Mouse (Mus musculus): ENCODE data around the gene BC052040.
A peak's percentile ranks its signal among the peaks of the same experiment; 100 is the strongest.

Gene BC052040

GRCm38 (mm10) chr2:115601280-115601679 lies 19.8 kb downstream of the BC052040 start:
- no peak for DNase-seq (ENCODE audit: low spot score in 2 of 2)

- no peak for DNase-seq (ENCODE audit: low spot score in 2 of 2)
Observed at GRCm38 (mm10) chr2:115602116-115602515, 20.6 kb downstream of the BC052040 start.

DNA sequence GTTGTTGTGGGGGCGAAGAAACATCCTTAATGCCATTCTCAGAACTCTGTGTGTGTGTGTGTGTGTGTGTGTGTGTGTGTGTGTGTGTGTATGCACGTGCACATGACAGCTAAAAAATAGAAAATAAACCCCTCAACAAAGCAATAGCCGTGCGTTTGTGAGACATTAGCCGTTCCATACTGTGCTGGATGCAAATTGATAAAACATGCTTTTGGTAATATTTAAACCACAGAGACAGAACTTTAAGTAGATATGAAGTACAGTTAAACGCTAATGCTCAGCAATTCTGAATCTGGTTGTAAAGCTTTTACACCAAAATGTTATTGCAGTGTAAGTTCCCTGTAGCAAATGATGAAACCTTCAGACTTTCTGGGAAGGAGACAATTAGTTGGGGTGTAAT lies 22.6 kb downstream of the BC052040 start:
- DNase-seq (ENCODE audit: low spot score in 2 of 2) = no peak

DNA sequence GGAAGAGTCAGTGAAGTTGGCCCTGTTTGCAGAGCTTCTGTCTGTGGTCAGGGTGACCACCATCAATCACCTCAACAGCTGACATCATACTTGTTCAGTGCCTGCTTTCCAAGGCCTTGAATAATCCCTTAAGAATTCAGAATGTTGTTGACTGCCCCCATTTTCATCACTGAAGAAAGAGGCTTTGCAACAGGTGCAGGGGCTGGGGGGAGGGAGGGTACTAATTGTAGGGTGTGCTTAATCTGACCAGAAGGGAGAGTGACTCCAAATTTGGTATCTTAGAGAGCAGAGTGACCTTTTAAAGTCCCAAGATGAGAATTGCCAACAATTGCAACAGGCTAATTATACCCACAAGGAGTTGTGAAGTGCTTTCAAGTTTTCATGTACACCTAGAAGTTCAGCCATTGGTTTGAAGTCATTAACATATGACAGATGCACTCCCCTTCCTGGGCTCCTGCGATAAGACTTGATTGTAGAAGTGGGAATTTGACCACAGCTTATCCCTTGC lies 24.4 kb downstream of the BC052040 start:
- no peak for DNase-seq (ENCODE audit: low spot score in 2 of 2)

- no peak for DNase-seq (ENCODE audit: low spot score in 2 of 2)
Observed at GRCm38 (mm10) chr2:115609020-115609419, 27.5 kb downstream of the BC052040 start.

DNA sequence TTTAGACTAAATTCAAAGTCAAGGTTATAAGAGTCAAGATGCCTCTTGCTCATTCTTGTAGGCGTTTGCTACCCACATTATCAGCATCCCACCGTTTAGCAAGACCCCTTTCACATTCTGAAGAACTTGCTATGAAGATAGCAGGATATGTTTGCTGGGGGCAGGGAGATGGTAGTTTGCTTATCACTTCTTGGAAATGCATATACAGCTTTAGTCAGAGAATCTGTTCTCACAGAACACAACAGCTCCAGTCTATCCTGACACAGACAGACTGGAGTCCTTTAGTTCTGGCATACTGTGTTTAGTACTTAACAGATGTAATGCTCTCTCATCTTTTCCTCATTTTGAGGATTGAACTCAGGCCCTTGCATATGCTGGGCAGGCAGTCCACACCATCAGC lies 28.6 kb downstream of the BC052040 start:
- no peak for DNase-seq (ENCODE audit: low spot score in 2 of 2)

DNA sequence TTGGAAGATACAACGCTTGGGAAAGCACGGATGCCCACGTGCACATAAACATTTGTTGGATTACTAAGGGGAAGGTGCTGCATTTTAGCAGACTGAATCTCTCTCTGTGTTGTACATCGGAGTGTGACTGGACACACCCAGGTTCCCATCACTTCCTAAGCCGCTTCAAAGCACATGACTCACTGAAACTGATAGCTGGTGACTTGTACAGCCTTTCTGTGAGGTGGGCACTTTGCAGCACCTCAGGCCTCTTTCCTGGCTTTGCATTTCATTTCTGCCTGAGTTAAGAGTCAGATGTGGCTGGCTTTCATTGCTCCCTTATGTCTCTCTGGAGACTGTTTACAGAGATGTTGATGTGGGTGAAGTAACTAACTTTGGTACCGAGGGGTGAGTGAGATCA lies 29.0 kb downstream of the BC052040 start:
- DNase-seq (ENCODE audit: low spot score in 2 of 2) = no peak

GRCm38 (mm10) chr2:115613830-115614520 lies 32.5 kb downstream of the BC052040 start:
- no peak for DNase-seq (ENCODE audit: low spot score in 2 of 2)

DNA sequence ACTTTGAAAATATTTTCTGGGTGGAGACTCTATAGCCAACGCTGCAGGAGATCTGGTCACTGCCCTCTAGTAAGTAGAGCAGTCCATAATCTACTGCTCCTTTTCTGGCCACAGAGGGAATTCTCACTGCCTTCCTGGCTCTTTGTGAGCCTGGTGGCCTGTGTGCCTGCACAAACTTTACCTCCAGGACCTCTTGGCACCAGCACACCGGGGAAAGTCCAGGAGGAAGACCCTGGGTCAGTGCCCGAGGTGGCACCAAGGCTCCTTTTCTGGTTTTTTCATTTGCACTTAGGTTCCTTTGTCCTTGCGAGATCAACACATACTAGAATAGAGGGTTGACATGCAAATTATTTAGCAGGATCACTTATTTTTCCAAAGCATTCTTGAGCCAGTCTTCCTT lies 47.0 kb downstream of the BC052040 start:
- no peak for DNase-seq (ENCODE audit: low spot score in 2 of 2)

GRCm38 (mm10) chr2:115631031-115631434 lies 49.5 kb downstream of the BC052040 start:
- DNase-seq (ENCODE audit: low spot score in 2 of 2) = no peak

DNA sequence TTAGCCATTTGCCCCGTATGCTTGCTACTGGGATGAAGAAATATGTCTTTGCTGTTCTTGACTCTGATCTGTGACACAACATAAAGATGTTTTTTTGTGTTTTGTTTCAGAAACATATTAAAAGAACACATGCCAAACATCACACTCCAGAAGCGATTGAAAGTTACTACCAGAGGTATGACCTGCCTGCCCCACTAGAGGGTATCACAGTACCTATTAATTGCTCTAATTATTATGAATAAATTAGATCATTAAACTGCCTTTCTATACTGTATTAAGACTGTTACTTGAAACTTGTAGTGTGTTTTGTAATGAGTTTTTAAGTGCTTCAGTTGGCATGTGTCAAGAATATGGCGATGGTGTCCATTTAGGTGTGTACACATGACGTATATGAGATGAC lies 50.3 kb downstream of the BC052040 start:
- DNase-seq (ENCODE audit: low spot score in 2 of 2) = no peak

GRCm38 (mm10) chr2:115650203-115650602 lies 68.7 kb downstream of the BC052040 start:
- DNase-seq (ENCODE audit: low spot score in 2 of 2) = no peak

DNA sequence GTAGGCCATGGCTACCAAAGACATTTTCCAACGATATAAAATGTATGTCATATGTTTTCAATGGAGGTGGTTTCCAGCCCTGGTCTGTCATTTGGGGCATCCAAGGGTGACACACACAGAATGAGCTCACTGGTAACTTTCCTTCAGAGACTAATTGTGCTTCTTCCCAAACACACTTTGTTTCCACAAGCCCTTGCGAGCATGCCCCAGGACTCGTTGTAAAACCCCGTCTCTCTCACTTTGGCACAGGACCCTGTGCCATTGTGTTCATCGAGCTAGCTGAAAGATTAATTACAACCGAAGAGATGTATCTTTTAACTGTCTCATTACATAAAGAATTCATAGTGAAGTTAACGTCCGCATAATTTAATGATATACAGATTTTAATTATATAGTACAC lies 78.2 kb downstream of the BC052040 start:
- DNase-seq (ENCODE audit: low spot score in 2 of 2) = no peak

DNA sequence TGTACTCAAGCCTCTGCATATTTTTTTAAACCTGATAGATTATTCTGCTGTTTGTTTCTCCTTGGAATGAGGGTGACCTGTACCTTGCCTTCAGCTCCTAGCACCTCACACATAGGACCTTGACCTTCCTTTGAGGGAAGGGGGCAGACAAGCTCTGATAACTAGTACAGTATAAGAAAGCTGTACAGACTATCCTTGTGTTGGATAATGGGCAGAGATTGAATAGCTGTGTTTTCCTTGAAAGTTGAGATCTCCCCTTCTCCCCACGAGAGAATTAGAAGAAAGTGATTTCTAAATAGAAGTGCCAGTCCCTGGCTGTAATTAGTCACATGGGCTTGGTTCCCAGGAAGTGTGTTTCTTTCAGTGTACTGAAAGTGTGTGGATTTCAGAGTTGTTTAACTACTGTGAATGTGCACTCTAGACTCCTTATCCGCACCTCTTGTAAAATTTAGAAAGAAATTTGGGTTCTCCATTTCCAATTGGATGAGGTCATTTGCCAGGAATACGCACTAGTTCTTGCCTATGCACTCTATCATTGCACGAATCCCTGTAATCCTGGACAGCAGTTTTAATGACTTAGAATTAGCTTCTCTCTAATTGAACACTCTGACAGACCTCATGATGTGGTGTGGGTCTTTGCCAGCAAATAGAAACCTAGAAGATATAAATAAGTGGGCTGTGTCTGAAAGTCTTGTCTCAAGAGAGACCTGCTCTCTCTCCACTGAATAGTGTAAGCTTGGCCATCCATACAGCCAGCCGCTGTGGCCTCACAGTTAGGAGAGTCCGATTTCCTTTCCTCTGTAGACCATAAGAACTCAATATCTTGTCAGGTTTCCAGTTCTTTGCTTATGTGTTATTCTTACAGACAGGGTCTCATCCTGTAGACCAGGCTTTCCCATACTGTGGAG lies 79.0 kb downstream of the BC052040 start:
- DNase-seq (ENCODE audit: low spot score in 2 of 2) = no peak

DNA sequence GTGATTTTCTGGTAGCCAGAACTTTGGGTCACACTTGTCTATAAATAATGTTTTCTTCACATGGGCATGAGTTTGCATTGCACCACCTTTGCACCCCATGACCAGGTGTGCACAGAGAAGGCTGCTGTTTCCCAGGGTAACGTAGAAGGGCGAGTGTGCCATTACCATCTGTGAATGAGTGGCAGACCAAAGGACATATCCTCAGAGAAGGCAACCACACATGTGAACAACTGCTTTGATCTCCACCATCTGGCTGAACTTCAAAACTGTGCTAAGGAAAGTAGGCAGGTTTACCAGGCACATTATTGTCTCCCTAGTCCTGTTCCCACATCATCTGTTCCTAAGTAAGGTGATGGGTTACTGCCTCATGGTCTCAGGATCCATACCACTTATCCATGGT lies 86.0 kb downstream of the BC052040 start:
- no peak for DNase-seq (ENCODE audit: low spot score in 2 of 2)

GRCm38 (mm10) chr2:115673054-115673660 lies 91.6 kb downstream of the BC052040 start:
- DNase-seq (ENCODE audit: low spot score in 2 of 2) = no peak

- DNase-seq (ENCODE audit: low spot score in 2 of 2) = no peak
Observed at GRCm38 (mm10) chr2:115678786-115679185, 97.3 kb downstream of the BC052040 start.

GRCm38 (mm10) chr2:115685250-115685649 lies 103.7 kb downstream of the BC052040 start:
- no peak for DNase-seq (ENCODE audit: low spot score in 2 of 2)

GRCm38 (mm10) chr2:115687612-115688011 lies 106.1 kb downstream of the BC052040 start:
- no peak for DNase-seq (ENCODE audit: low spot score in 2 of 2)

DNA sequence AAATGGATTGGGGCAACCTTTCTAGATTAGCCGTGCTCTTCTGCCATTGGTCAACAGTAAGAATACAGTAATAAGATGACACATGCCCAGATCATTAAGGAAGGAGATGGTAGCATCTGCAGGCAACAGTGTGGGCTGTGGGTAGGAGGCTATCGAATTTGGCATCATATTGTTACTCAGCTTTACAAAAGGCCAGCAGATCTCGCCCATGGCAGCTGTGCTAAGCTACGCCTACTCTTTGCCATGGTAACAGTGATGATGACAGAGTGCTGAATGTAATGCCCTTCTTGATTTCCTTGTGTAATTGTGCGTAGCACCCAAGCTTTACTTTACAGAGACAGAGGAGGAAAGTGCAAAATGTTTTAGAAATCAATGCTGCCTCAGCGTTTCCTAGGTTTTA lies 106.8 kb downstream of the BC052040 start:
- peak; percentile 39 to 52 for DNase-seq (ENCODE audit: low spot score in 2 of 2)

GRCm38 (mm10) chr2:115693841-115694240 lies 112.3 kb downstream of the BC052040 start:
- DNase-seq (ENCODE audit: low spot score in 2 of 2) = no peak

DNA sequence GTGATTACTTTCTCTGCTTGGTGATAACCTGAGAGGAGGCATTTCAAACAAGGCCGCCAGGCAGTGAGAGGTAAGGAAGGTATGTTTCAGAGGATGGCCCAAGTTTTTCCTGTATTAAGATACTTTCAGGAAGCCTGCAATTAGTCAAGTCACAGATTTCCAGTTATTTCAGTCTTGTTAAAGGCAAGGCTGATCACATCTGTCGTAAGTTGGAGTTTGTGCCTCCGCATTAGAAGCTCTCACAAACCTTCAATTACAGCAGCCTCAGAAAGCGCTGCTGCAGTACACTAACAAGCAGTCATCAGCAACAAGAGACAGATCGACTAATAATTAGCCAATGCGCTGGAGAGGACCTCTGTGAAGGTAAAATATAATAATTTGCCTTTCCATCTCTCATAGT lies 112.9 kb downstream of the BC052040 start:
- DNase-seq (ENCODE audit: low spot score in 2 of 2) = no peak
